Mouse (Mus musculus): ENCODE measurements around the gene Tom1l1.

DNA sequence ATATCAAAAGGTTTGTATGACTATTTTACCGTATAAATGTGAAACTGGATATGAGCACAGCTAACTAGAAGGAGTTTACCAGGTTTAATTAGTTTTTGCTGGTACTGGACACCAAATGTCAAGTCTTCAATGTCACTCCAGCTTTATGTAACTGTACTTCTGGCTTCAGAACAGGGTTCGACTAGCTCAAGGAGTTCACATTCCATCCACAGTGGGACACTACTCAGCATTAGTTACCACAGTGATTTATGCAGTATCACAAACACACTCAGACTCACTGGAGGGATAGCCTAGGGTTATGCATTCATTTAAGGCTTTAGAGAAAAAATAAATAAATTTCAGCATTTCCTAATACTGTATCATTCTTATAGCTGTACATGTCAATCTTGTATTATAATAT, 55.7 kb downstream of the Tom1l1 start:
- TF ChIP-seq GATA1 (IDR thresholded peaks at IDR 0.05; ENCODE audit: low read length) (no peak), TAL1 (IDR thresholded peaks at IDR 0.05; ENCODE audit: low read length) (no peak)
